Mouse (Mus musculus) midbrain, postnatal 0 days (tissue): ENCODE results near the gene Rgs3. TPM values are rescaled to one million over a fixed set of nuclear protein-coding genes. Genes with fewer than 3 reads are reported as not detected.

Experiments used
- ATAC-seq: fragments of 200-750 bp; cut with Nextera tagmentation; 2 replicates; pipeline ENCODE4 v1.8.0; 2017; ENCODE audit warnings: moderate number of reproducible peaks, mild to moderate bottlenecking, moderate TSS enrichment, moderate library complexity; ENCODE audit not compliant: low FRiP score
- DNase-seq: peaks from one replicate; pipeline ENCODE4 v3.0.0-alpha.2; 2015; ENCODE audit warnings: low spot score
- H3K27ac ChIP-seq: fragments of 300-500 bp; sonication (generic); 2 replicates; pipeline ENCODE4 v1.5.1; 2014; ENCODE audit warnings: low read depth, mild to moderate bottlenecking, low read length, mixed read lengths
- H3K27me3 ChIP-seq: fragments of 300-500 bp; sonication (generic); 2 replicates; pipeline ENCODE4 v1.6.1; 2014; ENCODE audit warnings: low read length, control low read depth, mixed read lengths; ENCODE audit not compliant: insufficient read depth
- H3K36me3 ChIP-seq: fragments of 300-500 bp; sonication (generic); 2 replicates; pipeline ENCODE4 v1.6.1; 2014; ENCODE audit warnings: low read length, control low read depth, mixed read lengths; ENCODE audit not compliant: insufficient read depth
- H3K4me1 ChIP-seq: fragments of 300-500 bp; sonication (generic); 2 replicates; pipeline ENCODE4 v1.6.1; 2014; ENCODE audit warnings: mild to moderate bottlenecking, control low read depth, antibody characterized with exemption, low read length, mixed read lengths; ENCODE audit not compliant: insufficient read depth
- H3K4me2 ChIP-seq: fragments of 300-500 bp; sonication (generic); 2 replicates; pipeline ENCODE4 v1.6.1; 2014; ENCODE audit warnings: low read depth, mild to moderate bottlenecking, low read length, mixed read lengths; ENCODE audit not compliant: poor library complexity, severe bottlenecking
- H3K4me3 ChIP-seq: fragments of 300-500 bp; sonication (generic); 2 replicates; pipeline ENCODE4 v1.5.1; 2014; ENCODE audit warnings: low read depth, mild to moderate bottlenecking, low read length, moderate library complexity
- H3K9ac ChIP-seq: fragments of 300-500 bp; sonication (generic); replicated peaks from 2 replicates; pipeline ENCODE4 v1.6.1; 2014; ENCODE audit warnings: mild to moderate bottlenecking, low read length, moderate library complexity, mixed read lengths; ENCODE audit not compliant: poor library complexity, severe bottlenecking
- H3K9me3 ChIP-seq: fragments of 300-500 bp; sonication (generic); 2 replicates; pipeline ENCODE4 v1.6.1; 2016; ENCODE audit warnings: low read length, control low read depth
- CTCF ChIP-seq: IDR thresholded peaks from 2 replicates; pipeline ENCODE4 v1.5.1; 2016; ENCODE audit warnings: antibody characterized with exemption, mild to moderate bottlenecking
- whole genome bisulfite sequencing: fragments of 180-500 bp; shearing (Covaris S2); extraction: QIAGEN DNeasy Blood & Tissue Kit; methylation state at CpG from one replicate; pipeline ENCODE4 v1.1.7; 2014; 5-methylcytosine and 5-hydroxymethylcytosine counted together
- polyA plus RNA-seq: library from polyadenylated mRNA; unstranded; fragments of >200 nt; fragmentation: Nextera tagmentation; extraction: Ambion mirVana; gene quantifications from 2 replicates; pipeline ENCODE4 v1.2.1, GENCODE M21; 2015
- total RNA-seq: library from RNA; depleted of rRNA; stranded (reverse); fragments of >200 nt; gene quantifications from 2 replicates; pipeline ENCODE4 v1.2.3, GENCODE M21; 2014

Gene Rgs3
- total and polyA plus RNA-seq, 2 experiments from 2014 or later: 55.6 to 89.4 TPM

DNA sequence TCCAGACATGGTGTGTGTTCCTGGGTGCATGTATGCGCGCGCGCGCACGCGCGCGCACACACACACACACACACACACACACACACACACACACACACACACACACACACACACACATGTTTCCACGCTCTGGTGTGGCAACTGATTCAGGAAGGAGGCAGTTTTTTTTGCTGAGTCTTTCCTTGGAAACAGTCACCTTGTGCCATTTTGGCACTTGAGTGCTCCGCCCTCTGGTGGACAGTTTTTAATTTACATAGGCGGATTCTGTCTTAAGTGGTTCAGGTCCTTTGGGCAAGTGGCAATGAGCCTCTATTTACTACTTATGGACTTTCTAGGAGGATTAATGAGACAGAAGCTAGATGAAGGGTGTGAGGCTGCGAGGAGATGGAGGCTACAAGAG, 136.3 kb downstream of the Rgs3 start:
- ATAC-seq: peak; percentile 12; the same call in 1 of the 2 replicates
- H3K36me3 ChIP-seq: peaks cover 23% of the 10 kb centered on the region
- peaks cover 6% of the 10 kb centered on the region; the same call in 1 of the 2 replicates for H3K4me1 ChIP-seq
- WGBS: 54% methylated on average over 10 of the region's 13 CpGs
- peak overlapping the region; percentile 26; the same call in 1 of the 2 replicates for H3K27ac ChIP-seq
- peak; percentile 89 for TF ChIP-seq CTCF
- no peak overlapping the region for H3K4me3 ChIP-seq
- H3K4me2 ChIP-seq: no peak overlapping the region
- no peak overlapping the region for H3K9ac ChIP-seq
- no peaks in the 10 kb centered on the region for H3K27me3 ChIP-seq
- no peaks in the 10 kb centered on the region for H3K9me3 ChIP-seq
- DNase-seq: peak; percentile 94

- Histone ChIP-seq H3K4me1 (peaks cover 6% of the 10 kb centered on the region; the same call in 1 of the 2 replicates), H3K4me2 (no peak overlapping the region), H3K9ac (no peak overlapping the region), H3K9me3 (no peaks in the 10 kb centered on the region), H3K27ac (no peak overlapping the region; the same call in 1 of the 2 replicates), H3K4me3 (no peak overlapping the region), H3K36me3 (peaks cover 29% of the 10 kb centered on the region), H3K27me3 (no peaks in the 10 kb centered on the region)
- ATAC-seq (no peak), DNase-seq (peak; percentile 57)
- TF ChIP-seq CTCF: no peak
- 55% methylated on average over 7 of the region's 7 CpGs for WGBS
Observed at GRCm38 (mm10) chr4:62696699-62697404, 137.2 kb downstream of the Rgs3 start.

GRCm38 (mm10) chr4:62697469-62697868, 137.8 kb downstream of the Rgs3 start:
- H3K27ac ChIP-seq: no peak overlapping the region
- no peak overlapping the region for H3K4me3 ChIP-seq
- H3K9me3 ChIP-seq: no peaks in the 10 kb centered on the region
- peak; percentile 50; the same call in 1 of the 2 replicates for ATAC-seq
- H3K36me3 ChIP-seq: peaks cover 26% of the 10 kb centered on the region
- TF ChIP-seq CTCF: peak; percentile 89
- H3K9ac ChIP-seq: no peak overlapping the region
- peak; percentile 92 for DNase-seq
- WGBS: 35% methylated on average over 2 of the region's 2 CpGs
- H3K27me3 ChIP-seq: no peaks in the 10 kb centered on the region
- H3K4me1 ChIP-seq: peaks cover 6% of the 10 kb centered on the region; the same call in 1 of the 2 replicates
- no peak overlapping the region for H3K4me2 ChIP-seq

DNA sequence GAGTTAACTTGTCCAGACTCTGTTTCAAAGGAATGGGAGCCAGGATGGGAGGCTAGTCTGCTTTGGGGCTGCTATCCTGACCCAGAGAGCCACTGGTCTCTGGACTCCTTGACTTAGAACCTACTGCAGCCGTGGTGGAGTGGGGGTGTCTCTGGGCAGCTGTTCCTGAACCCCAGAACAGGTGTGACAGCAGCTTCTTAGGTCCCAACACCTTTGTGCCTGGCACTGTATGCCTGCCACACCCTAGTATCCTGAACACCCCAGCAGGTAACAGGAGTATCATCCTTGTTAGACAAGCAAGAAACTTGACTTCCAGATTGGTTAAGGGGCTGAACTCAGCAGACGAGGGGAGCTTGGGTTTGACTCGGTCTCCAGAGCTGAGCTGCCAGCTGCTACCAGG, 138.9 kb downstream of the Rgs3 start:
- TF ChIP-seq CTCF: no peak
- ATAC-seq: no peak
- Histone ChIP-seq H3K4me1 (peaks cover 6% of the 10 kb centered on the region; the same call in 1 of the 2 replicates), H3K27me3 (no peaks in the 10 kb centered on the region), H3K9ac (no peak overlapping the region), H3K4me2 (no peak overlapping the region), H3K36me3 (peaks cover 32% of the 10 kb centered on the region), H3K4me3 (no peak overlapping the region), H3K27ac (no peak overlapping the region), H3K9me3 (no peaks in the 10 kb centered on the region)
- no peak for DNase-seq
- WGBS: 62% methylated on average over 3 of the region's 3 CpGs

- ATAC-seq (peak; percentile 79), DNase-seq (peak; percentile 97)
- 5% methylated on average over 10 of the region's 10 CpGs for WGBS
- peaks cover 36% of the 10 kb centered on the region for H3K36me3 ChIP-seq
- H3K9me3 ChIP-seq: no peaks in the 10 kb centered on the region
- TF ChIP-seq CTCF: peak; percentile 54
- peak overlapping the region; percentile 33 for H3K9ac ChIP-seq
- H3K4me1 ChIP-seq: peaks cover 6% of the 10 kb centered on the region; the same call in 1 of the 2 replicates
- H3K27me3 ChIP-seq: no peaks in the 10 kb centered on the region
- peak overlapping the region; percentile 23 for H3K4me3 ChIP-seq
- peak overlapping the region; percentile 26; the same call in 1 of the 2 replicates for H3K27ac ChIP-seq
- peak overlapping the region; percentile 44 for H3K4me2 ChIP-seq
Observed at GRCm38 (mm10) chr4:62699191-62699812, 139.7 kb downstream of the Rgs3 start.

GRCm38 (mm10) chr4:62700426-62700825, 140.8 kb downstream of the Rgs3 start:
- Histone ChIP-seq H3K4me3 (no peak overlapping the region), H3K36me3 (peaks cover 36% of the 10 kb centered on the region), H3K9ac (no peak overlapping the region), H3K27me3 (no peaks in the 10 kb centered on the region), H3K4me2 (peak overlapping the region; percentile 44; the same call in 1 of the 2 replicates), H3K27ac (no peak overlapping the region), H3K9me3 (no peaks in the 10 kb centered on the region), H3K4me1 (peaks cover 6% of the 10 kb centered on the region; the same call in 1 of the 2 replicates)
- WGBS: 82% methylated on average over 5 of the region's 5 CpGs
- ATAC-seq (no peak), DNase-seq (no peak)
- TF ChIP-seq CTCF: no peak
